Mouse (Mus musculus): Measurements from ENCODE around the gene Olfr1214. TPM values are rescaled to one million over a fixed set of nuclear protein-coding genes. Genes with fewer than 3 reads are reported as not detected.

Olfr1214 gene
- total and polyA plus RNA-seq, 2 experiments from 2014 or later = not detected

DNA sequence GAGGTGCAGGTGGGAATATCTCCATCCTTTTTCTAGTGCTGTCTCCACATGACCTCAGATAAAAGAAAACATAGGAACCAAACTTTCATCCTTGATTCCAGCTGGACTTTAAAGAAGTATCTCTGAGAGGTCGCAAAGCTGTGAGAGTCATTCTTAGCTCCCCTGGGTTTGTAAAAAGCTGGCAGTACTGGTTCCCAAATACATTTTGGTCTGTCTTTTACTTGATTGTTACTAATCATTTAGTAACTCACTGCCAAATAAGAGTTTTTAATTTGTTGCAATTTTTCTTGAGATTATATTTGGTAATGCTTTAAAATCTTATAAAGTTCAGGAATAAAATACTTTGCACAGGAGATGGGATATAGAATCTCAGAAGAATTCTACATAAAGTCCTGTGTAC is 54.4 kb downstream of the Olfr1214 start, which contains the start of gene Olfr1211:
TSS of gene Olfr1211 (minus strand) at position 101 of the 400 bp plus-strand sequence.
- Histone ChIP-seq H3K36me3 (ENCODE audit: insufficient read depth, low read length) (no peaks in the 10 kb centered on the region), H3K4me1 (ENCODE audit: insufficient read depth, low read length) (no peaks in the 10 kb centered on the region), H3K9ac (replicated peaks; ENCODE audit: low read length) (no peak within 1 kb of the TSS), H3K4me3 (ENCODE audit: low read length) (no peak within 1 kb of the TSS), H3K9me3 (ENCODE audit: low read length) (no peaks in the 10 kb centered on the region), H3K27ac (no peak within 1 kb of the TSS), H3K27me3 (ENCODE audit: insufficient read depth, low read length) (no peaks in the 10 kb centered on the region), H3K4me2 (ENCODE audit: low read depth, low read length) (no peak within 1 kb of the TSS)
- no peak for ATAC-seq
- WGBS = 85% methylated on average over 1 of the region's 1 CpGs
- TF ChIP-seq CTCF (IDR thresholded peaks at IDR 0.05; ENCODE audit: low read depth) = no peak
- DNase-seq (ENCODE audit: low spot score) = no peak

Other genes starting within 250 kb of the Olfr1214 start
- not detected in 2 replicates for gene Olfr1198, start 241.3 kb downstream of the Olfr1214 start, total RNA-seq (2014; rRNA removed)
- gene Olfr1198, start 241.3 kb downstream of the Olfr1214 start, polyA plus RNA-seq (2015; fragmentation: Nextera tagmentation; extraction: Ambion mirVana) = not detected in 2 replicates
- not detected in 2 replicates for gene Olfr1199, start 232.2 kb downstream of the Olfr1214 start, total RNA-seq (2014; rRNA removed)
- not detected in 2 replicates for gene Olfr1199, start 232.2 kb downstream of the Olfr1214 start, polyA plus RNA-seq (2015; fragmentation: Nextera tagmentation; extraction: Ambion mirVana)
- not detected in 2 replicates for gene Olfr1200, start 222.2 kb downstream of the Olfr1214 start, total RNA-seq (2014; rRNA removed)
- not detected in 2 replicates for gene Olfr1200, start 222.2 kb downstream of the Olfr1214 start, polyA plus RNA-seq (2015; fragmentation: Nextera tagmentation; extraction: Ambion mirVana)
- not detected in 2 replicates for gene Olfr1201, start 199.6 kb downstream of the Olfr1214 start, total RNA-seq (2014; rRNA removed)
- not detected in 2 replicates for gene Olfr1201, start 199.6 kb downstream of the Olfr1214 start, polyA plus RNA-seq (2015; fragmentation: Nextera tagmentation; extraction: Ambion mirVana)
- gene Olfr1202, start 178.2 kb downstream of the Olfr1214 start, total RNA-seq (2014; rRNA removed) = not detected in 2 replicates
- not detected in 2 replicates for gene Olfr1202, start 178.2 kb downstream of the Olfr1214 start, polyA plus RNA-seq (2015; fragmentation: Nextera tagmentation; extraction: Ambion mirVana)
- not detected in 2 replicates for gene Olfr1205, start 162.9 kb downstream of the Olfr1214 start, total RNA-seq (2014; rRNA removed)
- gene Olfr1205, start 162.9 kb downstream of the Olfr1214 start, polyA plus RNA-seq (2015; fragmentation: Nextera tagmentation; extraction: Ambion mirVana) = not detected in 2 replicates
- not detected in 2 replicates for gene Olfr1204, start 143.4 kb downstream of the Olfr1214 start, total RNA-seq (2014; rRNA removed)
- not detected in 2 replicates for gene Olfr1204, start 143.4 kb downstream of the Olfr1214 start, polyA plus RNA-seq (2015; fragmentation: Nextera tagmentation; extraction: Ambion mirVana)
- gene Olfr1206, start 129.4 kb downstream of the Olfr1214 start, total RNA-seq (2014; rRNA removed) = not detected in 2 replicates
- gene Olfr1206, start 129.4 kb downstream of the Olfr1214 start, polyA plus RNA-seq (2015; fragmentation: Nextera tagmentation; extraction: Ambion mirVana) = not detected in 2 replicates
- gene Olfr1208, start 90.3 kb downstream of the Olfr1214 start, total RNA-seq (2014; rRNA removed) = not detected in 2 replicates
- gene Olfr1208, start 90.3 kb downstream of the Olfr1214 start, polyA plus RNA-seq (2015; fragmentation: Nextera tagmentation; extraction: Ambion mirVana) = not detected in 2 replicates
- not detected in 2 replicates for gene Olfr1209, start 77.5 kb downstream of the Olfr1214 start, total RNA-seq (2014; rRNA removed)
- not detected in 2 replicates for gene Olfr1209, start 77.5 kb downstream of the Olfr1214 start, polyA plus RNA-seq (2015; fragmentation: Nextera tagmentation; extraction: Ambion mirVana)
- not detected in 2 replicates for gene Olfr1211, start 54.5 kb downstream of the Olfr1214 start, total RNA-seq (2014; rRNA removed)
- gene Olfr1211, start 54.5 kb downstream of the Olfr1214 start, polyA plus RNA-seq (2015; fragmentation: Nextera tagmentation; extraction: Ambion mirVana) = not detected in 2 replicates
- not detected in 2 replicates for gene Olfr1212, start 38.7 kb downstream of the Olfr1214 start, total RNA-seq (2014; rRNA removed)
- gene Olfr1212, start 38.7 kb downstream of the Olfr1214 start, polyA plus RNA-seq (2015; fragmentation: Nextera tagmentation; extraction: Ambion mirVana) = not detected in 2 replicates
- not detected in 2 replicates for gene Gm13762, start 12.4 kb downstream of the Olfr1214 start, total RNA-seq (2014; rRNA removed)
- not detected in 2 replicates for gene Gm13762, start 12.4 kb downstream of the Olfr1214 start, polyA plus RNA-seq (2015; fragmentation: Nextera tagmentation; extraction: Ambion mirVana)
- not detected in 2 replicates for gene Olfr1215, start 14.3 kb upstream of the Olfr1214 start, total RNA-seq (2014; rRNA removed)
- gene Olfr1215, start 14.3 kb upstream of the Olfr1214 start, polyA plus RNA-seq (2015; fragmentation: Nextera tagmentation; extraction: Ambion mirVana) = not detected in 2 replicates
- gene Olfr1216, start 25.7 kb upstream of the Olfr1214 start, total RNA-seq (2014; rRNA removed) = not detected in 2 replicates
- gene Olfr1216, start 25.7 kb upstream of the Olfr1214 start, polyA plus RNA-seq (2015; fragmentation: Nextera tagmentation; extraction: Ambion mirVana) = not detected in 2 replicates
- gene Olfr1217, start 39.4 kb upstream of the Olfr1214 start, total RNA-seq (2014; rRNA removed) = not detected in 2 replicates
- not detected in 2 replicates for gene Olfr1217, start 39.4 kb upstream of the Olfr1214 start, polyA plus RNA-seq (2015; fragmentation: Nextera tagmentation; extraction: Ambion mirVana)
- not detected in 2 replicates for gene Olfr1218, start 68.5 kb upstream of the Olfr1214 start, total RNA-seq (2014; rRNA removed)
- gene Olfr1218, start 68.5 kb upstream of the Olfr1214 start, polyA plus RNA-seq (2015; fragmentation: Nextera tagmentation; extraction: Ambion mirVana) = not detected in 2 replicates
- gene Olfr1219, start 90.9 kb upstream of the Olfr1214 start, total RNA-seq (2014; rRNA removed) = not detected in 2 replicates
- not detected in 2 replicates for gene Olfr1219, start 90.9 kb upstream of the Olfr1214 start, polyA plus RNA-seq (2015; fragmentation: Nextera tagmentation; extraction: Ambion mirVana)
- gene Olfr1220, start 114.2 kb upstream of the Olfr1214 start, total RNA-seq (2014; rRNA removed) = not detected in 2 replicates
- gene Olfr1220, start 114.2 kb upstream of the Olfr1214 start, polyA plus RNA-seq (2015; fragmentation: Nextera tagmentation; extraction: Ambion mirVana) = not detected in 2 replicates
- not detected in 2 replicates for gene Olfr1221, start 124.6 kb upstream of the Olfr1214 start, total RNA-seq (2014; rRNA removed)
- not detected in 2 replicates for gene Olfr1221, start 124.6 kb upstream of the Olfr1214 start, polyA plus RNA-seq (2015; fragmentation: Nextera tagmentation; extraction: Ambion mirVana)
- gene Olfr1222, start 140.4 kb upstream of the Olfr1214 start, total RNA-seq (2014; rRNA removed) = not detected in 2 replicates
- not detected in 2 replicates for gene Olfr1222, start 140.4 kb upstream of the Olfr1214 start, polyA plus RNA-seq (2015; fragmentation: Nextera tagmentation; extraction: Ambion mirVana)
- not detected in 2 replicates for gene Olfr1223, start 158.9 kb upstream of the Olfr1214 start, total RNA-seq (2014; rRNA removed)
- not detected in 2 replicates for gene Olfr1223, start 158.9 kb upstream of the Olfr1214 start, polyA plus RNA-seq (2015; fragmentation: Nextera tagmentation; extraction: Ambion mirVana)
- not detected in 2 replicates for gene Olfr1224-ps1, start 171.4 kb upstream of the Olfr1214 start, total RNA-seq (2014; rRNA removed)
- gene Olfr1224-ps1, start 171.4 kb upstream of the Olfr1214 start, polyA plus RNA-seq (2015; fragmentation: Nextera tagmentation; extraction: Ambion mirVana) = not detected in 2 replicates
- gene Olfr1225, start 182.0 kb upstream of the Olfr1214 start, total RNA-seq (2014; rRNA removed) = not detected in 2 replicates
- not detected in 2 replicates for gene Olfr1225, start 182.0 kb upstream of the Olfr1214 start, polyA plus RNA-seq (2015; fragmentation: Nextera tagmentation; extraction: Ambion mirVana)
- not detected in 2 replicates for gene Olfr1226, start 207.4 kb upstream of the Olfr1214 start, total RNA-seq (2014; rRNA removed)
- not detected in 2 replicates for gene Olfr1226, start 207.4 kb upstream of the Olfr1214 start, polyA plus RNA-seq (2015; fragmentation: Nextera tagmentation; extraction: Ambion mirVana)

Data from hindbrain, postnatal 0 days (tissue).